Mouse (Mus musculus) MEL (cell line): Measurements from ENCODE around the gene Arl15. TPM values are rescaled to one million over a fixed set of nuclear protein-coding genes. Genes with fewer than 3 reads are reported as not detected.
A peak's percentile ranks its signal among the peaks of the same experiment; 100 is the strongest.

Source experiments
- DNase-seq: peaks from one replicate; pipeline ENCODE4 v3.0.0; 2011; ENCODE audit warnings: low read depth, low spot score
- H3K27ac ChIP-seq: 2 replicates; pipeline ENCODE4 v1.5.1; 2012; ENCODE audit warnings: low read depth, mild to moderate bottlenecking, control low read depth, low read length, moderate library complexity; ENCODE audit not compliant: control insufficient read depth
- H3K27me3 ChIP-seq, 2 experiments: fragments of 150-350 bp in 1 of 2; sonication (generic) in 1 of 2; 2 replicates each; pipeline ENCODE4 v1.6.1; 2012; ENCODE audit warnings: low read length in 2 of 2, mild to moderate bottlenecking in 2 of 2, improper control_type of control experiment in 1 of 2, moderate library complexity in 1 of 2; ENCODE audit not compliant: insufficient read depth in 2 of 2, control insufficient read depth in 1 of 2
- H3K36me3 ChIP-seq, 2 experiments: 2 replicates each; pipeline ENCODE4 v1.6.1; 2012 to 2014; ENCODE audit warnings: low read length in 2 of 2, improper control_type of control experiment in 1 of 2, inconsistent platforms in 1 of 2, mild to moderate bottlenecking in 1 of 2; ENCODE audit not compliant: insufficient read depth in 2 of 2, control insufficient read depth in 1 of 2
- H3K4me1 ChIP-seq, 2 experiments: fragments of 150-350 bp in 1 of 2; sonication (generic) in 1 of 2; 2 replicates each; pipeline ENCODE4 v1.6.1; 2012; ENCODE audit warnings: low read length in 2 of 2, improper control_type of control experiment in 1 of 2, mild to moderate bottlenecking in 1 of 2; ENCODE audit not compliant: insufficient read depth in 2 of 2, control insufficient read depth in 1 of 2
- H3K4me3 ChIP-seq, 2 experiments: fragments of 150-350 bp in 1 of 2; sonication (generic) in 1 of 2; 2 replicates each; pipeline ENCODE4 v1.5.1; 2012; ENCODE audit warnings: low read depth in 2 of 2, low read length in 2 of 2, mild to moderate bottlenecking in 2 of 2, moderate library complexity in 2 of 2, control low read depth in 1 of 2, improper control_type of control experiment in 1 of 2; ENCODE audit not compliant: control insufficient read depth in 1 of 2, insufficient read depth in 1 of 2
- H3K79me2 ChIP-seq: 2 replicates; pipeline ENCODE4 v1.6.1; 2012; ENCODE audit warnings: mild to moderate bottlenecking, low read length, moderate library complexity; ENCODE audit not compliant: control insufficient read depth, poor library complexity, insufficient read depth
- H3K9ac ChIP-seq: 2 replicates; pipeline ENCODE4 v1.6.1; 2012; ENCODE audit warnings: low read depth, mild to moderate bottlenecking, control low read depth, low read length, moderate library complexity; ENCODE audit not compliant: control insufficient read depth, poor library complexity, severe bottlenecking
- H3K9me3 ChIP-seq: fragments of 150-350 bp; sonication (generic); replicated peaks from 2 replicates; pipeline ENCODE4 v1.6.1; 2012; ENCODE audit warnings: mild to moderate bottlenecking, low read length, improper control_type of control experiment, moderate library complexity; ENCODE audit not compliant: insufficient read depth
- CHD2 ChIP-seq: IDR thresholded peaks from 2 replicates; pipeline ENCODE4 v1.6.1; 2011; ENCODE audit warnings: low read length, improper control_type of control experiment
- CTCF ChIP-seq, 3 experiments: IDR thresholded peaks in 2 of 3; conservative IDR thresholded peaks in 1 of 3; 2 replicates each; pipeline ENCODE4 v1.5.1; 2011 to 2012; ENCODE audit warnings: low read length in 3 of 3, low read depth in 2 of 3, mild to moderate bottlenecking in 2 of 3, improper control_type of control experiment in 1 of 3, inconsistent platforms in 1 of 3, mixed read lengths in 1 of 3, moderate library complexity in 1 of 3; ENCODE audit not compliant: control insufficient read depth in 1 of 3, insufficient read depth in 1 of 3, poor library complexity in 1 of 3, severe bottlenecking in 1 of 3
- E2F4 ChIP-seq: IDR thresholded peaks from 2 replicates; pipeline ENCODE4 v1.6.1; 2011; ENCODE audit warnings: low read depth, low read length, improper control_type of control experiment, borderline replicate concordance
- ELF1 ChIP-seq: IDR thresholded peaks from 2 replicates; pipeline ENCODE4 v1.6.1; 2014; ENCODE audit warnings: low read depth, mild to moderate bottlenecking, inconsistent platforms, low read length, improper control_type of control experiment, moderate library complexity
- EP300 ChIP-seq, 2 experiments: IDR thresholded peaks; 2 replicates each; pipeline ENCODE4 v1.6.1; 2011; ENCODE audit warnings: improper control_type of control experiment in 2 of 2, low read length in 2 of 2, low read depth in 1 of 2, mild to moderate bottlenecking in 1 of 2
- ETS1 ChIP-seq: IDR thresholded peaks from 2 replicates; pipeline ENCODE4 v1.6.1; 2012; ENCODE audit warnings: low read depth, mild to moderate bottlenecking, inconsistent platforms, low read length, improper control_type of control experiment, moderate library complexity
- HCFC1 ChIP-seq: IDR thresholded peaks from 2 replicates; pipeline ENCODE4 v1.6.1; 2012; ENCODE audit warnings: low read depth, mild to moderate bottlenecking, inconsistent platforms, low read length, improper control_type of control experiment, moderate library complexity
- JUND ChIP-seq: IDR thresholded peaks from 2 replicates; pipeline ENCODE4 v1.6.1; 2011; ENCODE audit warnings: low read depth, mild to moderate bottlenecking, improper control_type of control experiment, low read length
- KAT2A ChIP-seq: conservative IDR thresholded peaks from 2 replicates; pipeline ENCODE4 v1.6.1; 2012; ENCODE audit warnings: low read depth, low read length, improper control_type of control experiment, inconsistent platforms
- MAX ChIP-seq: IDR thresholded peaks from 2 replicates; pipeline ENCODE4 v1.6.1; 2011; ENCODE audit warnings: low read length, improper control_type of control experiment
- MAZ ChIP-seq: IDR thresholded peaks from 2 replicates; pipeline ENCODE4 v1.6.1; 2012; ENCODE audit warnings: low read depth, mild to moderate bottlenecking, inconsistent platforms, low read length, improper control_type of control experiment
- MEF2A ChIP-seq: IDR thresholded peaks from 2 replicates; pipeline ENCODE4 v1.6.1; 2014; ENCODE audit warnings: low read depth, mild to moderate bottlenecking, inconsistent platforms, low read length, improper control_type of control experiment; ENCODE audit not compliant: poor library complexity, insufficient replicate concordance, severe bottlenecking; ENCODE audit errors: extremely low read depth
- MXI1 ChIP-seq: IDR thresholded peaks from 2 replicates; pipeline ENCODE4 v1.6.1; 2011; ENCODE audit warnings: mild to moderate bottlenecking, low read depth, low read length, improper control_type of control experiment
- MYB ChIP-seq: IDR thresholded peaks from 2 replicates; pipeline ENCODE4 v1.6.1; 2011; ENCODE audit warnings: mild to moderate bottlenecking, low read depth, low read length, improper control_type of control experiment
- MYC ChIP-seq: IDR thresholded peaks from 2 replicates; pipeline ENCODE4 v1.6.1; 2011; ENCODE audit warnings: low read depth, mild to moderate bottlenecking, low read length, improper control_type of control experiment, moderate library complexity
- NELFE ChIP-seq: IDR thresholded peaks from 2 replicates; pipeline ENCODE4 v1.6.1; 2011; ENCODE audit warnings: low read depth, low read length, improper control_type of control experiment
- NRF1 ChIP-seq: IDR thresholded peaks from 2 replicates; pipeline ENCODE4 v1.6.1; 2014; ENCODE audit warnings: low read depth, mild to moderate bottlenecking, inconsistent platforms, low read length, improper control_type of control experiment, moderate library complexity; ENCODE audit not compliant: poor library complexity, insufficient read depth, severe bottlenecking
- POLR2A ChIP-seq, 2 experiments: IDR thresholded peaks; 2 replicates each; pipeline ENCODE4 v1.6.1; 2011 to 2012; ENCODE audit warnings: low read length in 2 of 2, mild to moderate bottlenecking in 2 of 2, control low read depth in 1 of 2, improper control_type of control experiment in 1 of 2, low read depth in 1 of 2, moderate library complexity in 1 of 2; ENCODE audit not compliant: control insufficient read depth in 1 of 2, insufficient read depth in 1 of 2, poor library complexity in 1 of 2
- POLR2AphosphoS5 ChIP-seq: IDR thresholded peaks from 2 replicates; pipeline ENCODE4 v1.6.1; 2012; ENCODE audit warnings: low read depth, borderline replicate concordance, mild to moderate bottlenecking, inconsistent platforms, low read length, moderate library complexity, mixed read lengths
- RAD21 ChIP-seq: IDR thresholded peaks from 2 replicates; pipeline ENCODE4 v1.6.1; 2011; ENCODE audit warnings: mild to moderate bottlenecking, low read depth, low read length, improper control_type of control experiment
- RCOR1 ChIP-seq: IDR thresholded peaks from 2 replicates; pipeline ENCODE4 v1.6.1; 2012; ENCODE audit warnings: low read depth, mild to moderate bottlenecking, inconsistent platforms, low read length, improper control_type of control experiment
- SMC3 ChIP-seq: IDR thresholded peaks from 2 replicates; pipeline ENCODE4 v1.6.1; 2011; ENCODE audit warnings: low read depth, low read length, improper control_type of control experiment
- TBP ChIP-seq: IDR thresholded peaks from 2 replicates; pipeline ENCODE4 v1.8.0; 2011; ENCODE audit warnings: low read depth, low read length, improper control_type of control experiment
- TCF12 ChIP-seq: IDR thresholded peaks from 2 replicates; pipeline ENCODE4 v1.6.1; 2014; ENCODE audit warnings: low read depth, mild to moderate bottlenecking, inconsistent platforms, low read length, improper control_type of control experiment, moderate library complexity
- USF1 ChIP-seq: IDR thresholded peaks from 2 replicates; pipeline ENCODE4 v1.6.1; 2014; ENCODE audit warnings: low read depth, mild to moderate bottlenecking, inconsistent platforms, low read length, improper control_type of control experiment, moderate library complexity
- USF2 ChIP-seq, 2 experiments: IDR thresholded peaks; 2 replicates each; pipeline ENCODE4 v1.6.1; 2011 to 2012; ENCODE audit warnings: improper control_type of control experiment in 2 of 2, low read length in 2 of 2, borderline replicate concordance in 1 of 2, inconsistent platforms in 1 of 2, low read depth in 1 of 2, mild to moderate bottlenecking in 1 of 2; ENCODE audit not compliant: insufficient read depth in 1 of 2
- ZC3H11A ChIP-seq: IDR thresholded peaks from 2 replicates; pipeline ENCODE4 v1.6.1; 2012; ENCODE audit warnings: low read depth, mild to moderate bottlenecking, inconsistent platforms, low read length, improper control_type of control experiment
- ZMIZ1 ChIP-seq: IDR thresholded peaks from 2 replicates; pipeline ENCODE4 v1.6.1; 2012; ENCODE audit warnings: low read depth, mild to moderate bottlenecking, inconsistent platforms, low read length, improper control_type of control experiment, moderate library complexity
- ZNF384 ChIP-seq: IDR thresholded peaks from 2 replicates; pipeline ENCODE4 v1.6.1; 2012; ENCODE audit warnings: low read depth, mild to moderate bottlenecking, inconsistent platforms, low read length, improper control_type of control experiment
- polyA plus RNA-seq, 2 experiments: library from polyadenylated mRNA; stranded (reverse) in 1 of 2; unstranded in 1 of 2; fragments of >175 nt in 1 of 2; fragments of >200 nt in 1 of 2; gene quantifications; 2 replicates each; pipeline versions ENCODE4 v1.2.1 to v1.2.4; 2012; ENCODE audit warnings: low replicate concordance in 2 of 2, low read depth in 1 of 2; ENCODE audit not compliant: insufficient read length in 2 of 2, insufficient read depth in 1 of 2, missing spikeins in 1 of 2
- total RNA-seq: library from RNA; depleted of rRNA; stranded (reverse); fragments of 300-350 nt; gene quantifications from 2 replicates; pipeline ENCODE4 v1.2.3, GENCODE M21; 2012

The Arl15 gene
- total and polyA plus RNA-seq, 3 experiments, result 3.6 to 5.8 TPM; not detected in 1

GRCm38 (mm10) chr13:113869212-113870205 lies 75.2 kb downstream of the Arl15 start:
- H3K9me3 ChIP-seq, result no peaks in the 10 kb centered on the region
- H3K9ac ChIP-seq, result peak overlapping the region; percentile 43
- H3K27me3 ChIP-seq, result no peaks in the 10 kb centered on the region

DNA sequence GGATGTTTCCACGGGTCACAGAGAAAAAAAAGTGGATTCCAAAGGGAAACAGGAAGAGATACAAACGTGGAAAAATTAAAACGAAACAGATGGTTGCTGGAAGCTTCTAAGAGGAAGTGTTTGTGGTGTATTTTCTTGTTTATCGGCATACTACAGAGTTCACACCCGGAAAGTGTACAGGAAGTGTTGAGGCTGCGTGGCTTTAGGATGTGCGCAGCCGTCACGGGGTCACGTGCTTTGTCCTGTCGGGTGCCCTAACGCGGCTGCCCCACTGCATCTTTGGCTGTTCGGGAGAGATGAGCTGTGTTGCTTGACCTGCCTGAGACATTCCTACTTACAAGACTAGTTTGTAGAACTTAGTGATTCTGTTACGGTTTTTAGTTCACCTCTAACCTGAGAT lies 76.1 kb downstream of the Arl15 start:
- peak overlapping the region; percentile 44 to 50 for H3K4me3 ChIP-seq
- DNase-seq, result peak; percentile 84
- peaks cover 0 to 11% of the 10 kb centered on the region in 2 experiments; a peak in 2 of 4 replicates for H3K36me3 ChIP-seq
- no peaks in the 10 kb centered on the region for H3K27me3 ChIP-seq
- H3K79me2 ChIP-seq, result no peaks in the 10 kb centered on the region
- H3K9ac ChIP-seq, result peak overlapping the region; percentile 44
- H3K27ac ChIP-seq, result peak overlapping the region; percentile 73
- peaks cover 7 to 11% of the 10 kb centered on the region in 2 experiments; a peak in 3 of 4 replicates for H3K4me1 ChIP-seq
- H3K9me3 ChIP-seq, result no peaks in the 10 kb centered on the region
- TF ChIP-seq ZNF384 (peak; percentile 16; the same call in 1 of the 2 replicates), MYC (peak; percentile 76), MXI1 (peak; percentile 39; the same call in 1 of the 2 replicates), JUND (no peak), USF2 (IDR thresholded peaks at IDR 0.05; ENCODE audit: borderline replicate concordance in 1 of 2, insufficient read depth in 1 of 2, low read depth in 1 of 2, low read length in 2 of 2) (peak; percentile 28 to 73; a peak in 2 of 4 replicates), USF1 (peak; percentile 96), HCFC1 (peak; percentile 64; the same call in 1 of the 2 replicates), SMC3 (no peak), NELFE (peak; percentile 55), ETS1 (peak; percentile 72), ZC3H11A (no peak), EP300 (IDR thresholded peaks at IDR 0.05; ENCODE audit: low read depth in 1 of 2, low read length in 2 of 2) (peak; percentile 57 to 77; a peak in 3 of 4 replicates), POLR2AphosphoS5 (no peak), MEF2A (no peak), RCOR1 (0 out of 2 replicates have a peak, but pooled peaks have one; percentile 14), KAT2A (no peak), ZMIZ1 (no peak), TBP (peak; percentile 59; the same call in 1 of the 2 replicates)

More at GRCm38 (mm10) chr13:113869212-113870205, 75.2 kb downstream of the Arl15 start:
- peak overlapping the region in 1 of 2 experiments; percentile 50; a peak in 1 of 4 replicates for H3K4me3 ChIP-seq
- peak; percentile 87 for DNase-seq
- TF ChIP-seq HCFC1, result no peak
- no peak for TF ChIP-seq NRF1
- TF ChIP-seq TCF12, result 0 out of 2 replicates have a peak, but pooled peaks have one; percentile 22
- no peak for TF ChIP-seq ETS1
- TF ChIP-seq MYC, result no peak
- TF ChIP-seq USF2 (IDR thresholded peaks at IDR 0.05; ENCODE audit: borderline replicate concordance in 1 of 2, insufficient read depth in 1 of 2, low read depth in 1 of 2, low read length in 2 of 2), result no peak
- TF ChIP-seq POLR2A (IDR thresholded peaks at IDR 0.05; ENCODE audit: control insufficient read depth in 1 of 2, insufficient read depth in 1 of 2, low read depth in 1 of 2, low read length in 2 of 2, poor library complexity in 1 of 2), result no peak
- no peak for TF ChIP-seq MEF2A
- TF ChIP-seq MYB, result no peak
- TF ChIP-seq CHD2, result no peak
- TF ChIP-seq E2F4, result no peak
- TF ChIP-seq EP300 (IDR thresholded peaks at IDR 0.05; ENCODE audit: low read depth in 1 of 2, low read length in 2 of 2), result 0 out of 4 replicates have a peak, but pooled peaks of 1 of the 2 experiments have one; percentile 25
- peak; percentile 28; the same call in 1 of the 2 replicates for TF ChIP-seq ELF1
- no peak for TF ChIP-seq POLR2AphosphoS5
- peak; percentile 85 for TF ChIP-seq SMC3
- TF ChIP-seq TBP, result no peak
- no peak for TF ChIP-seq JUND
- TF ChIP-seq ZC3H11A, result peak; percentile 61
- TF ChIP-seq MAZ, result no peak
- TF ChIP-seq RAD21, result peak; percentile 64
- peak; percentile 74 to 90 (median 87) for TF ChIP-seq CTCF (IDR thresholded peaks at IDR 0.05 in 2 of 3, conservative IDR thresholded peaks at IDR 0.05 in 1 of 3; ENCODE audit: control insufficient read depth in 1 of 3, insufficient read depth in 1 of 3, low read depth in 2 of 3, low read length in 3 of 3, poor library complexity in 1 of 3, severe bottlenecking in 1 of 3)
- no peak for TF ChIP-seq MAX
- no peaks in the 10 kb centered on the region for H3K79me2 ChIP-seq
- peak overlapping the region; percentile 78 for H3K27ac ChIP-seq
- peaks cover 7 to 11% of the 10 kb centered on the region in 2 experiments for H3K4me1 ChIP-seq
- H3K36me3 ChIP-seq, result peaks cover 0 to 11% of the 10 kb centered on the region in 2 experiments; a peak in 2 of 4 replicates
